Mouse (Mus musculus) midbrain, postnatal 0 days (tissue): ENCODE results near the gene Fbxl8. TPM values are rescaled to one million over a fixed set of nuclear protein-coding genes. Genes with fewer than 3 reads are reported as not detected.

Source experiments
- ATAC-seq: fragments of 200-750 bp; cut with Nextera tagmentation; 2 replicates; pipeline ENCODE4 v1.8.0; 2017; ENCODE audit warnings: moderate number of reproducible peaks, mild to moderate bottlenecking, moderate TSS enrichment, moderate library complexity; ENCODE audit not compliant: low FRiP score
- DNase-seq: peaks from one replicate; pipeline ENCODE4 v3.0.0-alpha.2; 2015; ENCODE audit warnings: low spot score
- H3K27ac ChIP-seq: fragments of 300-500 bp; sonication (generic); 2 replicates; pipeline ENCODE4 v1.5.1; 2014; ENCODE audit warnings: low read depth, mild to moderate bottlenecking, low read length, mixed read lengths
- H3K27me3 ChIP-seq: fragments of 300-500 bp; sonication (generic); 2 replicates; pipeline ENCODE4 v1.6.1; 2014; ENCODE audit warnings: low read length, control low read depth, mixed read lengths; ENCODE audit not compliant: insufficient read depth
- H3K36me3 ChIP-seq: fragments of 300-500 bp; sonication (generic); 2 replicates; pipeline ENCODE4 v1.6.1; 2014; ENCODE audit warnings: low read length, control low read depth, mixed read lengths; ENCODE audit not compliant: insufficient read depth
- H3K4me1 ChIP-seq: fragments of 300-500 bp; sonication (generic); 2 replicates; pipeline ENCODE4 v1.6.1; 2014; ENCODE audit warnings: mild to moderate bottlenecking, control low read depth, antibody characterized with exemption, low read length, mixed read lengths; ENCODE audit not compliant: insufficient read depth
- H3K4me2 ChIP-seq: fragments of 300-500 bp; sonication (generic); 2 replicates; pipeline ENCODE4 v1.6.1; 2014; ENCODE audit warnings: low read depth, mild to moderate bottlenecking, low read length, mixed read lengths; ENCODE audit not compliant: poor library complexity, severe bottlenecking
- H3K4me3 ChIP-seq: fragments of 300-500 bp; sonication (generic); 2 replicates; pipeline ENCODE4 v1.5.1; 2014; ENCODE audit warnings: low read depth, mild to moderate bottlenecking, low read length, moderate library complexity
- H3K9ac ChIP-seq: fragments of 300-500 bp; sonication (generic); replicated peaks from 2 replicates; pipeline ENCODE4 v1.6.1; 2014; ENCODE audit warnings: mild to moderate bottlenecking, low read length, moderate library complexity, mixed read lengths; ENCODE audit not compliant: poor library complexity, severe bottlenecking
- H3K9me3 ChIP-seq: fragments of 300-500 bp; sonication (generic); 2 replicates; pipeline ENCODE4 v1.6.1; 2016; ENCODE audit warnings: low read length, control low read depth
- CTCF ChIP-seq: IDR thresholded peaks from 2 replicates; pipeline ENCODE4 v1.5.1; 2016; ENCODE audit warnings: antibody characterized with exemption, mild to moderate bottlenecking
- WGBS: fragments of 180-500 bp; shearing (Covaris S2); extraction: QIAGEN DNeasy Blood & Tissue Kit; methylation state at CpG from one replicate; pipeline ENCODE4 v1.1.7; 2014; 5-methylcytosine and 5-hydroxymethylcytosine counted together
- polyA plus RNA-seq: library from polyadenylated mRNA; unstranded; fragments of >200 nt; fragmentation: Nextera tagmentation; extraction: Ambion mirVana; gene quantifications from 2 replicates; pipeline ENCODE4 v1.2.1, GENCODE M21; 2015
- total RNA-seq: library from RNA; depleted of rRNA; stranded (reverse); fragments of >200 nt; gene quantifications from 2 replicates; pipeline ENCODE4 v1.2.3, GENCODE M21; 2014

The Fbxl8 gene
- total and polyA plus RNA-seq, 2 experiments from 2014 or later: 0.77 to 0.83 TPM

DNA sequence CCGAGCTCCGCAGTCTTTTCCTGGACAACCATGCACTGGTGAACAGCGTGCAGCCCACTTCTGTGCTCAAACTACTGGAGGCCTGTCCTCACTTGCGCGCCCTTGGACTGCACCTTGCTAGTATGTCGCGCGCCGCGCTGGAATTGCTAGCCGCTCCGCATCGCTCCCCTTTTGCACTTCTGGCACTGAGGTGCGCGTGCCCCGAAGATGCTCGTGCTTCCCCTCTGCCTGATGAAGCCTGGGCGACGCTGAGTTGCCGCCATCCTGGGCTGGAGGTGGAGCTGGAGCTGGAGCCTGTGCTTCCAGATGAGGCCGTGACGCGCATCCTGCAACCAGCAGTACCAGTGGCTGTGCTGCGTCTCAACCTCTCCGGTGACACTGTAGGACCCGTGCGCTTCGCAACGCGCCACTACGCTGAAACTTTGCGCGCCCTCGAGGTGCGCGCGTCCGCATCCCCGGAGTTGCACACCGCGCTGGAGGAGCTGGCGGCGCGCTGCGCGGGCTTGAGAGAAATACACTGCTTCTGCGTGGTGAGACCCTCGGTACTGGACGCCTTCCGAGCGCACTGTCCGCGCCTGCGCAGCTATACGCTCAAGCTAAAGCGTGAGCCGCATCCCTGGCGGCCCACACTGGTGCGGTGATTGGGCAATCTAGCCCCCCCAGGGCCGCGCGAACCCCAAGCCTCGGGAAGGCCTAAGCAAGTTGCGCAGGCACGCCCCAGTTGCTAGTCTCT, 4.1 kb downstream of the Fbxl8 start:
- no peak for TF ChIP-seq CTCF
- H3K9ac ChIP-seq: peak overlapping the region; percentile 44
- DNase-seq (peak; percentile 97), ATAC-seq (peak; percentile 89)
- 0 out of 2 replicates have a peak overlapping the region, but pooled peaks have one; percentile 32 for H3K27ac ChIP-seq
- H3K4me1 ChIP-seq: 0 out of 2 replicates have a peak, but pooled peaks cover 6% of the 10 kb centered on the region
- peak overlapping the region; percentile 65 for H3K4me2 ChIP-seq
- H3K4me3 ChIP-seq: peak overlapping the region; percentile 50
- H3K36me3 ChIP-seq: no peaks in the 10 kb centered on the region
- under 1% methylated on average over 65 of the region's 65 CpGs for WGBS
- H3K27me3 ChIP-seq: peaks cover 69% of the 10 kb centered on the region
- H3K9me3 ChIP-seq: no peaks in the 10 kb centered on the region

DNA sequence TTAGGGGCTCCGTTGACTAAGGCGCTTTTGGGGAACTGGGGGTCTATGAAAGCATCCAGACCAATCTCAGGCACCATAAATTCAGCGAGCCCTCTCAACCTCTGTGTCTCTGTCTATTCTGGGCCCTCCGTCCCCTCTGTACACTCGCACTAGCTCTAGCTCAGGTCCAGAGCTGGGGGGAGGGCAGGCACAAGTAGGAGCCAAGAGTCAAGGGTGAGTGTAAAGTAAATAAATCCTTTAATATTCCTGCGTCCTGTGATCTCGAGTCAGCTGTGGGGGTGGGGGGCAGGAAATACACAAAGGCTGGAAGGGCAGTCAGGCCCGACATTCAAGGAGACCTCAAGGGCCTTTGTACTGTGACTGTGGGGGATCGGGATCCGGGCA, 4.6 kb downstream of the Fbxl8 start:
- Histone ChIP-seq H3K4me3 (peak overlapping the region; percentile 50), H3K9me3 (no peaks in the 10 kb centered on the region), H3K36me3 (no peaks in the 10 kb centered on the region), H3K4me1 (0 out of 2 replicates have a peak, but pooled peaks cover 6% of the 10 kb centered on the region), H3K4me2 (peak overlapping the region; percentile 65), H3K9ac (peak overlapping the region; percentile 44; the same call in 1 of the 2 replicates), H3K27me3 (peaks cover 69% of the 10 kb centered on the region), H3K27ac (no peak overlapping the region)
- WGBS: 0% methylated on average over 10 of the region's 10 CpGs
- DNase-seq (no peak), ATAC-seq (peak; percentile 9; the same call in 1 of the 2 replicates)
- TF ChIP-seq CTCF: no peak

DNA sequence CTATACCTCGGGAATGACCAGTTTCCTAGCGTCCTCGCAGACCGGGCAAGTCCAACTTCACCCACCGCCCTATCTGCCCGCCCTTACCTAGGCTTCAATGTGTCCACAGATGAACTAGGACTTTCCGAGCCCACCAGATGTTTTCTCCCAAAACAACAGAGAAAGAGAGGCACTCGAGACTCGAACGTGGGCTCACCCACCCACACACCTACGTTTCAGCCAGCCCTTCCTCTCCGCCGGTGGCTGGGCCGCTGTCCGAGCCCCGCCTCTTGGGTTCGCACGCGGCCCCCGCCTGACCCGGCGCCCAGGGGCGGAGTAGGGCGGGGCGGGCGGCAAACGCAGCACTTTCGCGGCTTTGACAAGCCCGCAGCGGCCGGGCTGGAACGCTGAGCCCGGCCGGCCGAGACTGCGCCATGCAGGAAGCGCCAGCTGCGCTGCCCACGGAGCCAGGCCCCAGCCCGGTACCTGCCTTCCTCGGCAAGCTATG, 5.1 kb downstream of the Fbxl8 start, which contains the start of gene Hsf4:
Gene Hsf4, plus strand, starts transcription at position 341 of the 487 bp plus-strand sequence.
- under 1% methylated on average over 42 of the region's 42 CpGs for WGBS
- no peak for TF ChIP-seq CTCF
- Histone ChIP-seq H3K9me3 (no peaks in the 10 kb centered on the region), H3K4me1 (0 out of 2 replicates have a peak, but pooled peaks cover 6% of the 10 kb centered on the region), H3K4me3 (peak within 1 kb of the TSS; percentile 50), H3K9ac (peak within 1 kb of the TSS; percentile 44; the same call in 1 of the 2 replicates), H3K4me2 (peak within 1 kb of the TSS; percentile 65), H3K27me3 (peaks cover 70% of the 10 kb centered on the region), H3K36me3 (no peaks in the 10 kb centered on the region), H3K27ac (0 out of 2 replicates have a peak within 1 kb of the TSS, but pooled peaks have one; percentile 32)
- DNase-seq: no peak
- no peak for ATAC-seq

DNA sequence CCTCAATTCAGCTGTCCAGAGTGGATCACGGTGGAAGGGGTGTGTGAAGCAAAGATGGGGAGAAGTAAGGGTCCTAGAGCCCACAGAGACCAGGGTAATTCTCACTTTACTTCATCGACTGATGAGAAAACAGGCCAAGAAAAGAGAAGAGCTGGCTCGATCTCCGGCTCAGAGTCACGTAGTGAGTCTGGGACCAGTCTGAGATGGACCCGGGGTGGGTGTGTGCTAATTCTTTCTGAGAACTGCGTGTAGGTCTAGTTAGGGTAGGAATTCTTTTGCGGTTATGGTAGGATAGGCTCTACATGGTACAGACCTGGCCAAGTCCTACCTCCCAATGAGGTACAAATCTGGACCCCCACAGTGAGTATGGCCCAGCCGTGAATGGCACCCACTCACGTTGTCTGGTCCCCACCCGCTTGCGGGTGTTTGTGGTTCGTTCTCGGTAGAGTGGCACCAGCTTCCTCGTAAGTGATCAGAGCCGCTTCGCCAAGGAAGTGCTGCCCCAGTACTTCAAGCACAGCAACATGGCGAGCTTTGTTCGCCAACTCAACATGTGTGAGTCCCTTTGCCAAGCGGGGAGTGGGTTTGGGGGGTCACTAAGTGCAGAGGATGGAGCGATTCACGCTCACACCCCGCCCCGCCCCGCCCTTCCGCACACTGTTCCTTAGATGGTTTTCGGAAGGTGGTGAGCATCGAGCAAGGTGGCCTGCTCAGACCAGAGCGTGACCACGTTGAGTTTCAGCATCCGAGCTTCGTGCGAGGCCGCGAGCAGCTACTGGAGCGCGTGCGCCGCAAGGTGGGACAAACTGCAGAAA, 5.9 kb downstream of the Fbxl8 start:
- no peak overlapping the region for H3K9ac ChIP-seq
- ATAC-seq (no peak), DNase-seq (no peak)
- peak overlapping the region; percentile 65 for H3K4me2 ChIP-seq
- no peak overlapping the region for H3K27ac ChIP-seq
- no peaks in the 10 kb centered on the region for H3K36me3 ChIP-seq
- 3% methylated on average over 39 of the region's 39 CpGs for WGBS
- H3K9me3 ChIP-seq: no peaks in the 10 kb centered on the region
- H3K27me3 ChIP-seq: peaks cover 69% of the 10 kb centered on the region
- H3K4me1 ChIP-seq: 0 out of 2 replicates have a peak, but pooled peaks cover 6% of the 10 kb centered on the region
- TF ChIP-seq CTCF: no peak
- H3K4me3 ChIP-seq: peak overlapping the region; percentile 50; the same call in 1 of the 2 replicates

DNA sequence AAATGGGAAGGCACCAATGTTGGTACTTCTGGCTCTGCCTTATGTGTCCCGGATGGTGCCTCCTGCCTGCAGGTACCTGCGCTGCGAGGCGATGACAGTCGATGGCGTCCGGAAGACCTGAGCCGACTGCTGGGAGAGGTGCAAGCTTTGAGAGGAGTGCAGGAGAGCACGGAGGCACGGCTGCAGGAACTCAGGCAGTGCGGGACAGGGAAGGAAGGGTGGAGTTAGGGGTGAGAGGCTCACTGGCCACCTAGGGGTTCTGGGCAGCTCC, 6.4 kb downstream of the Fbxl8 start:
- Histone ChIP-seq H3K4me3 (0 out of 2 replicates have a peak overlapping the region, but pooled peaks have one; percentile 5), H3K27me3 (peaks cover 66% of the 10 kb centered on the region)
- no peak for ATAC-seq

More for the DNA sequence above, 6.4 kb downstream of the Fbxl8 start:
- no peak for DNase-seq
- Histone ChIP-seq H3K9ac (no peak overlapping the region), H3K4me2 (peak overlapping the region; percentile 35; the same call in 1 of the 2 replicates), H3K4me1 (peaks cover 9% of the 10 kb centered on the region), H3K9me3 (no peaks in the 10 kb centered on the region), H3K27ac (no peak overlapping the region), H3K36me3 (no peaks in the 10 kb centered on the region)
- 3% methylated on average over 11 of the region's 11 CpGs for WGBS
- peak; percentile 17; the same call in 1 of the 2 replicates for TF ChIP-seq CTCF
